Mouse (Mus musculus): ENCODE measurements around the gene Pigu. TPM values are rescaled to one million over a fixed set of nuclear protein-coding genes. Genes with fewer than 3 reads are reported as not detected.

Gene Pigu
- total and polyA plus RNA-seq, 3 experiments = 30.1 to 59.0 TPM; not detected in 1

- H3K27me3 ChIP-seq (ENCODE audit: control insufficient read depth in 1 of 2, insufficient read depth in 2 of 2, low read length in 2 of 2) = no peaks in the 10 kb centered on the region
- DNase-seq (ENCODE audit: low read depth, low spot score) = peak; percentile 46
- H3K36me3 ChIP-seq (ENCODE audit: control insufficient read depth in 1 of 2, insufficient read depth in 2 of 2, low read length in 2 of 2) = peaks cover 4 to 20% of the 10 kb centered on the region in 2 experiments
- no peak for TF ChIP-seq RCOR1 (IDR thresholded peaks at IDR 0.05; ENCODE audit: low read depth, low read length)
- no peak for TF ChIP-seq ZC3H11A (IDR thresholded peaks at IDR 0.05; ENCODE audit: low read depth, low read length)
- no peak for TF ChIP-seq JUND (IDR thresholded peaks at IDR 0.05; ENCODE audit: low read depth, low read length)
- no peak for TF ChIP-seq MAZ (IDR thresholded peaks at IDR 0.05; ENCODE audit: low read depth, low read length)
- TF ChIP-seq GABPA (IDR thresholded peaks at IDR 0.05; ENCODE audit: low read depth, low read length) = no peak
- TF ChIP-seq EP300 (IDR thresholded peaks at IDR 0.05; ENCODE audit: low read depth in 1 of 2, low read length in 2 of 2) = peak in 1 of 2 experiments; percentile 54; a peak in 1 of 4 replicates
- TF ChIP-seq CTCF (IDR thresholded peaks at IDR 0.05 in 2 of 3, conservative IDR thresholded peaks at IDR 0.05 in 1 of 3; ENCODE audit: control insufficient read depth in 1 of 3, insufficient read depth in 1 of 3, low read depth in 2 of 3, low read length in 3 of 3, poor library complexity in 1 of 3, severe bottlenecking in 1 of 3) = no peak
- peak; percentile 79; the same call in 1 of the 2 replicates for TF ChIP-seq MAX (IDR thresholded peaks at IDR 0.05; ENCODE audit: low read length)
- no peak for TF ChIP-seq MYC (IDR thresholded peaks at IDR 0.05; ENCODE audit: low read depth, low read length)
- peak; percentile 68; the same call in 1 of the 2 replicates for TF ChIP-seq MXI1 (IDR thresholded peaks at IDR 0.05; ENCODE audit: low read depth, low read length)
- no peak for TF ChIP-seq MAFK (IDR thresholded peaks at IDR 0.05; ENCODE audit: borderline replicate concordance, low read depth, low read length)
- no peaks in the 10 kb centered on the region for H3K9me3 ChIP-seq (replicated peaks; ENCODE audit: insufficient read depth, low read length)
- no peak overlapping the region for H3K27ac ChIP-seq (ENCODE audit: control insufficient read depth, low read depth, low read length)
- H3K79me2 ChIP-seq (ENCODE audit: control insufficient read depth, insufficient read depth, low read length, poor library complexity) = no peaks in the 10 kb centered on the region
- peaks cover 2 to 15% of the 10 kb centered on the region in 2 experiments for H3K4me1 ChIP-seq (ENCODE audit: control insufficient read depth in 1 of 2, insufficient read depth in 2 of 2, low read length in 2 of 2)
- no peak overlapping the region for H3K4me3 ChIP-seq (ENCODE audit: control insufficient read depth in 1 of 2, insufficient read depth in 1 of 2, low read depth in 2 of 2, low read length in 2 of 2)
- H3K9ac ChIP-seq (ENCODE audit: control insufficient read depth, low read depth, low read length, poor library complexity, severe bottlenecking) = no peak overlapping the region
Observed at GRCm38 (mm10) chr2:155400276-155400675, 43.0 kb upstream of the Pigu start.

- Histone ChIP-seq H3K9me3 (replicated peaks; ENCODE audit: insufficient read depth, low read length) (no peaks in the 10 kb centered on the region), H3K36me3 (ENCODE audit: control insufficient read depth in 1 of 2, insufficient read depth in 2 of 2, low read length in 2 of 2) (peaks cover 7 to 12% of the 10 kb centered on the region in 2 experiments), H3K4me3 (ENCODE audit: control insufficient read depth in 1 of 2, insufficient read depth in 1 of 2, low read depth in 2 of 2, low read length in 2 of 2) (no peak overlapping the region), H3K27ac (ENCODE audit: control insufficient read depth, low read depth, low read length) (no peak overlapping the region), H3K4me1 (ENCODE audit: control insufficient read depth in 1 of 2, insufficient read depth in 2 of 2, low read length in 2 of 2) (peaks cover 0 to 2% of the 10 kb centered on the region in 2 experiments; a peak in 2 of 4 replicates), H3K27me3 (ENCODE audit: control insufficient read depth in 1 of 2, insufficient read depth in 2 of 2, low read length in 2 of 2) (no peaks in the 10 kb centered on the region), H3K79me2 (ENCODE audit: control insufficient read depth, insufficient read depth, low read length, poor library complexity) (no peaks in the 10 kb centered on the region), H3K9ac (ENCODE audit: control insufficient read depth, low read depth, low read length, poor library complexity, severe bottlenecking) (no peak overlapping the region)
- no peak for TF ChIP-seq TAL1 (IDR thresholded peaks at IDR 0.05; ENCODE audit: low read length)
- no peak for TF ChIP-seq TCF12 (IDR thresholded peaks at IDR 0.05; ENCODE audit: low read depth, low read length)
- no peak for TF ChIP-seq GABPA (IDR thresholded peaks at IDR 0.05; ENCODE audit: low read depth, low read length)
- no peak for TF ChIP-seq ZC3H11A (IDR thresholded peaks at IDR 0.05; ENCODE audit: low read depth, low read length)
- TF ChIP-seq MXI1 (IDR thresholded peaks at IDR 0.05; ENCODE audit: low read depth, low read length) = no peak
- TF ChIP-seq GATA1 (IDR thresholded peaks at IDR 0.05; ENCODE audit: low read depth, low read length) = no peak
- TF ChIP-seq ZKSCAN1 (IDR thresholded peaks at IDR 0.05; ENCODE audit: low read depth, low read length) = no peak
- TF ChIP-seq POLR2AphosphoS5 (IDR thresholded peaks at IDR 0.05; ENCODE audit: borderline replicate concordance, low read depth, low read length) = no peak
- no peak for TF ChIP-seq E2F4 (IDR thresholded peaks at IDR 0.05; ENCODE audit: borderline replicate concordance, low read depth, low read length)
- no peak for TF ChIP-seq POLR2A (IDR thresholded peaks at IDR 0.05; ENCODE audit: control insufficient read depth in 1 of 2, insufficient read depth in 1 of 2, low read depth in 1 of 2, low read length in 2 of 2, poor library complexity in 1 of 2)
- DNase-seq (ENCODE audit: low read depth, low spot score) = no peak
Observed at GRCm38 (mm10) chr2:155394586-155394985, 37.4 kb upstream of the Pigu start.

All from MEL (cell line).